Mouse (Mus musculus) frontal cortex, postnatal 36 days (tissue): ENCODE data around the gene Tlr9.

ENCODE experiments used
- DNase-seq, 2 experiments: peaks; one replicate each; pipeline ENCODE4 v3.0.0; 2022; ENCODE audit warnings: low spot score in 2 of 2

The Tlr9 gene

GRCm38 (mm10) chr9:106231816-106232215, 9.4 kb downstream of the Tlr9 start:
- no peak for DNase-seq

- DNase-seq = no peak
Observed at GRCm38 (mm10) chr9:106232956-106233355, 10.6 kb downstream of the Tlr9 start.

DNA sequence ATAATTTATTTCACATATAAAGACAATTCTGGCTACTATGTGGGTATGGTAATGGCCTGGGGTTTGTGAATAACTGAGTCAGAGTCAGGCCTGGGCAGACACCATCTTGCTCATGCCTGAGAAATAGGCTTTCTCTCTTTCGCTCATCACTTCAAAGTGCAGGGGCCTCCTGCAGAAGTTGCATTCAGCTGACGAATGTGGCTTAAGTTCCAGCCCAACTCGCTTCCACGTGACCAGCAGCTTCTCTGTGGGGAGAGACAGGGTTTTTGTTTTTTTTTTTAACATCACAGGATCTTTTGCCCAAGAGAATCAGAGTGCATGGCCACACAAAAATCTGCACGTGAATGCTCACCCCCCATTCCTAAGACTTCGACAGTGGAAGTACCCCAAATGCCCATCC, 11.6 kb downstream of the Tlr9 start:
- no peak for DNase-seq

DNA sequence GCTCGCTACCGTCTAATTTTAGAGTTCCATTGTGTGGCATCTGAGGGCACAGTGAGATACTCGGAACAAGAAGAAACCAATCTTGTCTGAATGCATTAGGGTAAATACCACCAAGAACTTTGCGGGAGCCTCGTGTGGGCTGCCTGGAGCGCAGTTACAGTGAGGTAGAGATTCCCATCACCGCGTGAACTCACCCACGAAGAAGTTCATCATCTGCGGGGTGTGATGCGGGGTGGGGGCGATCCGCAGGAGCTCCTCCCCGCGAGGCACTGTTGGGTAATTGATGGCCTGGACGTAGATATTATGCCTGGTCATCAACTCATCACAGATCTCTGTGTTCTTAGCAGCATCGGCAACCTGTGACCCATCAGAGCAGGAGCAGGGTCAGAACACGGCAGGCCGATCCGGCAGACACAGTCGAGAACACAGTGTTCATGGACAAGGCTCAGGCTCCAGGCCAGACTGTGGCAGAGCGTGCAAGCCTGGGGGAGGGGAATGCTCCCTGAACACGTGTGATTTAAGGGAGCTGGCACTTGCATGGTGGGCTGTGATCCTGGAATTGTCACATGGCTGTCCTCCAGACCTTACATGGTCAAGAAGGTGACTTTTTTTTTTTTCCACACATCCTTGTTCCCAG, 12.9 kb downstream of the Tlr9 start:
- DNase-seq = no peak

- DNase-seq = no peak
Observed at GRCm38 (mm10) chr9:106236156-106236817, 13.9 kb downstream of the Tlr9 start.

GRCm38 (mm10) chr9:106236818-106237211, 14.4 kb downstream of the Tlr9 start:
- no peak for DNase-seq

- DNase-seq = no peak
Observed at GRCm38 (mm10) chr9:106237401-106237800, 15.0 kb downstream of the Tlr9 start.

GRCm38 (mm10) chr9:106237878-106238277, 15.5 kb downstream of the Tlr9 start:
- no peak for DNase-seq

GRCm38 (mm10) chr9:106241541-106242164, 19.3 kb downstream of the Tlr9 start:
- DNase-seq = no peak

DNA sequence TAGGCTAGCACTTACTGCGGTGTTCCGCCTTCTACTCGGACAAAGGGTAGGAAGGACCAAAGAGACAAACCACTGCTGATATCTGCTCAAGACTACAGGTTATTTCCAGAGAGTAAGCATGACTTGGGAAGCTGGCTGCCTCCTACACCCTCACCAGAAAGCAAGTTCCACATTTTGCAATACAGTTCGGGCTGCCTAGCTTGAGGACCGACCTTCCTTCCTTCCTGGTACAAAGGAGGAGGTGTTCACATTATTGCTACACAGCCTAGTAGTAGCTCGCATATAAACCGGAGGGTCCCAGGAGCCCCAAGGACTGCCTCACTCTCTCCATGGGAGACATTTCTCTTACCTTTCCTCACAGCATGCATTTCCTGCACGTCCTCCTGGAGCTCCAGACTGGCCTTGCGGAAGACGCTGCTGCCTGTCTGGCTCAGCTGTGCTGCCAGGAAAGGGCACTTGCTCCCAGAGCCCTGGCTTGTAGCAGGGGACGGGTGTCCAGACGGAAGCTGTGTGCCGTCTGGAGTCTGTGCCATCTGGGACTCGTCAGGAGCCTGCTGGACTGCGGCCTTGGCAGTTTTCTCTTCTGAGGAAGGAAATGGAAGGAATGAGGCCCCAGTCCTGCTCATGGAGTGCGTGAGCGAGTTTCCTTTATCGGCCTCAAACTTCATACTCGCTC, 20.6 kb downstream of the Tlr9 start:
- no peak for DNase-seq

- no peak for DNase-seq
Observed at GRCm38 (mm10) chr9:106249550-106249949, 27.2 kb downstream of the Tlr9 start.

DNA sequence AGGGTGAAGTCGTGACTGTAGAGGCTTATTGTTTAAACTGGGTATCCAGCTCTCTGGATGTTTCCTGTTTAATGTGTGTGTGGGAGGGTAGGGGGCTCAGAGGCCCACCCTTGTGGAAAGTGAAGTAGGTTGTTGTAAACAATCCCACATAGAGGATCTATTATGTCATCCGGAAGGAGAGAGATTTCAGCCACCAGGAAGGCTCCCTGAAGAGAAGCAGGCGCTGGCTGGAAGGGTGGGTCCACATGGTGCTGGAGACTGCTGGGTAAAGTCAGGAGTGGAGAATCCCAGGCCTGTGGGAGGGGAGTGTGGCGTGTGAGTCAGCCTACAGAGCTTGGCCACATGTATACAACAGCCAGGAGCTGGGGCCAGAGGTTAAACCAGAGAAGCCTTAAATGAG, 27.8 kb downstream of the Tlr9 start:
- no peak for DNase-seq

- no peak for DNase-seq
Observed at GRCm38 (mm10) chr9:106251066-106251465, 28.7 kb downstream of the Tlr9 start.

DNA sequence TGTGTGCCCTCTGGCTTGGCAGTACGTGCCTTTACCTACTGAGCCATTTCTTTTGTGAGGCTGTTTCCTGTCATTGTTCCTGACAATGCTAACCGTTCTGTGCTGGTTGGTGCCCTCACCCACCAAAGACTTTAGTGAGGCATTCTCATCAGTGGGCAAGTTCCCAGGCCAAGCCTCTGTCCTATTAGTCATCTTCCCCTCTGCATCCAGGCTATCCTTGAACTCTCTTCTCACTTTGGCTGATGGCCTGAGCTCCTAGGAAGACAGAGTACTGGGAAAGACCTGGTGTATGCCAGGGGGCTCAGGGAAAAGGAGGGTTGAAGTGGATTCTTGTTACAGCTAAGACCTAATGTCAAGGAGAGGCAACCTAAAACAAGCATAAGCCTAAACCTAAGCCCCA, 31.6 kb downstream of the Tlr9 start:
- no peak for DNase-seq

DNA sequence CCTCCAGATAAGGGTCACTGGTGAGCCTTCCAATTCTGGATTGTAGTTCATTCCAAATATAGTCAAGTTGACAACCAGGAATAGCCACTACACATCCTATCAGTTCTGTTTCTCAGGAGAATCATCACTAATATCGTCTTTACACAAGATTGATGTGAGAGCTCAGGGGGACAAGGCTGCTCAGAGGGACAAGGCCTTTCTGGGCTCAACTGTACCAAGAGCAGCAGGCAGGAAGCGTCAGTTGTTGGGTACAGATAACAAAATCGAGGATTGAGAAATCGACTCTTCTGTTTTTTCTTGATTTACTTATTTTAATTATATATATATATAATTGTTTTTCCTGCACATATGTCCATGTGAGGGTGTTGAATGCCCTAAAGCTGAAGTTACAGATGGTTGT, 36.0 kb downstream of the Tlr9 start:
- DNase-seq = no peak

DNA sequence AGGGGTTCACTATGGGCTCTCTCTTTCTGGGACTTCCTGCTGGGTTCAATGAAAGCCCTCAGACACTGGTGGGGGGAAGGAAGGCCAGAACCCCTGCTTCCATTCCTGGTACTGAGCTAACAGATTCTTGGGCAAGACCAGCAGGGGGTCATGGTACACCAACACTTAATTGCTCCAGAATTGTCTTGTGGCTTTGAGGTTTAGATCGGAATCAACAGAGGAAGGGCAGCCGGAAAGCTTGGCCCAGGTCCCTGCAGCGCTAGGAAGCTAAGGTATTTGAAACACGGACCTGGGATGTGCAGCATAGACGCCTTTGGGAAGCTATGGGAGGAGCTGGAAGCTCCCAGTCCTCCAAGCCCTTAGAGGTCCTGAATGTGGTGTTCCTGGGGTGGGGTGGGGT, 36.6 kb downstream of the Tlr9 start:
- no peak for DNase-seq

DNA sequence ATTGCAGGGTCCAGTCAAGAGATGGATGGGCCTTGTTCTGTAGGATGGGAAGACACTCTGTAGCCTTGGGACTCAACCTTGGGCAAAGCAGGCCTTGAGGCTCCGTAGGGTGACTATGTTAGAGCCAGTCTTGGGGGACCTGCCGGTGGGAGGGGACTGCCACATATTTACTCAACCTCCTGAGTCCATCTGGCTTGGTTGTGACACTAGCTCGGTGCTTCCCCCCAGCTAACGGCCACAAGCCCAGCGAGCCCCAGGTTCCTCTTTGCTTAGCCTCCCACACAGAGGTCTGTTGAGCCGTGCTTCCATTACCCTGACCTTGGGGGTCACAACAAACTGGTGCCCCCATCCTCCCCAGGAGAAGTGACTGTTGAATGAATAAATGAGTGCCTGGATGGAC, 38.7 kb downstream of the Tlr9 start:
- DNase-seq = no peak

- no peak for DNase-seq
Observed at GRCm38 (mm10) chr9:106261491-106261890, 39.1 kb downstream of the Tlr9 start.

GRCm38 (mm10) chr9:106262075-106262474, 39.7 kb downstream of the Tlr9 start:
- DNase-seq = no peak

DNA sequence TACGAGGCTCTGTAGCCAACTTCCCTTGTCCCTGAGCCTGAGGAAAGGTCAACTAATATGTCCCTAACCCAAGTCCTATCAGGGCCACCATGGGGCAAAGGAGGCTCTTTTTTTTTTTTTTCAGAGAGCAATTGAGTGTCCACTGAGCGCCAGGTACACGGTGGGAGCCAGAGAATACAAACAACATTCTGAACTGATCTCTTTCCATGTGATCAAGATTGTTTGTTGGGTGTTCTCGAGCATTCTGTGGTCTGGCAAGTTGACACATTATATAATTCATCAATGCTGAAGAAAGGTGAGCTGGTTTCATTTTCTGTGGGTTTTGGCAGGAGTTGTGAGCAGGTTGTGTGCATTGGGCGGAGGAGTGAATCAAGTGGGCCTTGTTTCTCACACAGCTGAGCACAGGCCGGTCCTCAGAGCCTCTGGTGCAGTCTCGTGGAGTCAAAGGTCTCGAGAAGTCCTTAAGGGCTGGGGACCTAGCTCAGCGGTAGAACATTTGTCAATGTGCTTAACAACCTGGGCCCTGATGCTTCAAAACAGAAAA, 41.1 kb downstream of the Tlr9 start:
- no peak for DNase-seq

- DNase-seq = no peak
Observed at GRCm38 (mm10) chr9:106265358-106266075, 43.1 kb downstream of the Tlr9 start.
